Mouse (Mus musculus) testis, adult 2 months (tissue): ENCODE results near the gene Dna2.

ENCODE experiments used
- CTCF ChIP-seq: fragments of 200-500 bp; IDR thresholded peaks from 2 replicates; pipeline ENCODE4 v1.5.1; 2012; ENCODE audit warnings: low read depth, mild to moderate bottlenecking, inconsistent platforms, low read length, moderate library complexity; ENCODE audit not compliant: control insufficient read depth, insufficient read depth, insufficient replicate concordance
- POLR2A ChIP-seq: fragments of 200-500 bp; IDR thresholded peaks from 2 replicates; pipeline ENCODE4 v1.6.1; 2012; ENCODE audit warnings: low read depth, mild to moderate bottlenecking, inconsistent platforms, low read length, moderate library complexity; ENCODE audit not compliant: control insufficient read depth

DNA sequence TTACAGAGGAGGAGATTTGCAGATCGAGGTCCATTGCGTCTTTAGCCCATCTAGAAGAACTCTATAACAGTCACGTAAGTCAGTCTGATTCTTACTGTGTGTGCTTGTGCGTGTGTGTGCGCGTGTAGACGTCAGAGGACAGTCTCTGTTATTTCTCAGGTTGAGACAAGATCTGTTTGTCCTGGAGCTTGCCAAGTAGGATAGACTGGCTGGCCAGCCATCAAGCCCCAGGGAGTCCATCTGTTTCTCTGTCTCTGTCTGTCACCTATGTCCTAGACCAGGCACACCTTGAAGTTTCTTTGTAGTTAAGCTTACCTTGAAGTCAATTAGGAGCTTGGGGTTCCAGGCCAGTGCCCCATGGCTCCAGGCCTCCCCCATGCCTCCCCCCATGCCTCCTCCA is 17.1 kb downstream of the Dna2 start:
- no peak for TF ChIP-seq CTCF
- no peak for TF ChIP-seq POLR2A
